Mouse (Mus musculus): ENCODE results near the gene Ica1. TPM values are rescaled to one million over a fixed set of nuclear protein-coding genes. Genes with fewer than 3 reads are reported as not detected.

The Ica1 gene
- total and polyA plus RNA-seq, 3 experiments: 0.36 TPM; not detected in 2

GRCm38 (mm10) chr6:8665786-8666185 lies 112.5 kb downstream of the Ica1 start:
- Histone ChIP-seq H3K27ac (ENCODE audit: control insufficient read depth, low read depth, low read length) (no peak overlapping the region), H3K36me3 (ENCODE audit: control insufficient read depth in 1 of 2, insufficient read depth in 2 of 2, low read length in 2 of 2) (no peaks in the 10 kb centered on the region), H3K9me3 (replicated peaks; ENCODE audit: insufficient read depth, low read length) (no peaks in the 10 kb centered on the region), H3K4me3 (ENCODE audit: control insufficient read depth in 1 of 2, insufficient read depth in 1 of 2, low read depth in 2 of 2, low read length in 2 of 2) (no peak overlapping the region), H3K27me3 (ENCODE audit: control insufficient read depth in 1 of 2, insufficient read depth in 2 of 2, low read length in 2 of 2) (no peaks in the 10 kb centered on the region; a peak in 3 of 4 replicates), H3K9ac (ENCODE audit: control insufficient read depth, low read depth, low read length, poor library complexity, severe bottlenecking) (no peak overlapping the region), H3K79me2 (ENCODE audit: control insufficient read depth, insufficient read depth, low read length, poor library complexity) (no peaks in the 10 kb centered on the region), H3K4me1 (ENCODE audit: control insufficient read depth in 1 of 2, insufficient read depth in 2 of 2, low read length in 2 of 2) (no peaks in the 10 kb centered on the region)
- no peak for TF ChIP-seq TBP (IDR thresholded peaks at IDR 0.05; ENCODE audit: low read depth, low read length)
- TF ChIP-seq CHD1 (IDR thresholded peaks at IDR 0.05; ENCODE audit: low read depth, low read length): no peak
- TF ChIP-seq JUND (IDR thresholded peaks at IDR 0.05; ENCODE audit: low read depth, low read length): no peak
- no peak for TF ChIP-seq POLR2AphosphoS2 (IDR thresholded peaks at IDR 0.05; ENCODE audit: low read length)
- no peak for TF ChIP-seq MAFK (IDR thresholded peaks at IDR 0.05; ENCODE audit: borderline replicate concordance, low read depth, low read length)
- no peak for TF ChIP-seq ELF1 (IDR thresholded peaks at IDR 0.05; ENCODE audit: low read depth, low read length)
- no peak for TF ChIP-seq GABPA (IDR thresholded peaks at IDR 0.05; ENCODE audit: low read depth, low read length)
- no peak for TF ChIP-seq ETS1 (IDR thresholded peaks at IDR 0.05; ENCODE audit: low read depth, low read length)
- TF ChIP-seq MYB (IDR thresholded peaks at IDR 0.05; ENCODE audit: low read depth, low read length): no peak
- TF ChIP-seq POLR2A (IDR thresholded peaks at IDR 0.05; ENCODE audit: control insufficient read depth in 1 of 2, insufficient read depth in 1 of 2, low read depth in 1 of 2, low read length in 2 of 2, poor library complexity in 1 of 2): no peak
- TF ChIP-seq CHD2 (IDR thresholded peaks at IDR 0.05; ENCODE audit: low read length): no peak
- TF ChIP-seq ZC3H11A (IDR thresholded peaks at IDR 0.05; ENCODE audit: low read depth, low read length): no peak
- DNase-seq (ENCODE audit: low read depth, low spot score): no peak

DNA sequence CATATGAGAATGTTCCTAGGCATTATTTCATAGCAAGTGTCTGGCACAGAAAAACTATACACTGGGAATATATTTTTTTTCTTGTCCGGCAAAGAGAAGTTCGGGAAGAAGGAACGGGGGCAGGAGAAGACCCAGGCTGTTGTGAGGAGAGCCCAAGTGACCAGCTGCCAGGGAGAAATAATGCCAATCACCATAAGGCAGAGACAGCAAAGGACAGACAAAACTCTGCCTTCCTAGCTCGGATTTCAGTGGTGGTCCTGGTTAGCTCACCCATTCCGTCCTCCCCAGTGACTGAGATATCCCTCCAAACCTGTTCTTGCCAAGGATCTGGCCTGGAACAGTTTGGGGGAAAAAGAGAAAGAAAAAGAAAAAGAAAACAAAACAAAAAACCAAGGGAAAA lies 113.3 kb downstream of the Ica1 start:
- no peaks in the 10 kb centered on the region for H3K79me2 ChIP-seq (ENCODE audit: control insufficient read depth, insufficient read depth, low read length, poor library complexity)
- no peak overlapping the region for H3K9ac ChIP-seq (ENCODE audit: control insufficient read depth, low read depth, low read length, poor library complexity, severe bottlenecking)
- TF ChIP-seq POLR2AphosphoS2 (IDR thresholded peaks at IDR 0.05; ENCODE audit: low read length): no peak
- no peak for TF ChIP-seq BHLHE40 (IDR thresholded peaks at IDR 0.05; ENCODE audit: borderline replicate concordance, low read depth, low read length)
- TF ChIP-seq E2F4 (IDR thresholded peaks at IDR 0.05; ENCODE audit: borderline replicate concordance, low read depth, low read length): no peak
- no peak for DNase-seq (ENCODE audit: low read depth, low spot score)
- no peak overlapping the region for H3K4me3 ChIP-seq (ENCODE audit: control insufficient read depth in 1 of 2, insufficient read depth in 1 of 2, low read depth in 2 of 2, low read length in 2 of 2)
- no peak overlapping the region for H3K27ac ChIP-seq (ENCODE audit: control insufficient read depth, low read depth, low read length)
- no peaks in the 10 kb centered on the region for H3K9me3 ChIP-seq (replicated peaks; ENCODE audit: insufficient read depth, low read length)
- H3K27me3 ChIP-seq (ENCODE audit: control insufficient read depth in 1 of 2, insufficient read depth in 2 of 2, low read length in 2 of 2): no peaks in the 10 kb centered on the region; a peak in 3 of 4 replicates
- H3K4me1 ChIP-seq (ENCODE audit: control insufficient read depth in 1 of 2, insufficient read depth in 2 of 2, low read length in 2 of 2): no peaks in the 10 kb centered on the region
- H3K36me3 ChIP-seq (ENCODE audit: control insufficient read depth in 1 of 2, insufficient read depth in 2 of 2, low read length in 2 of 2): no peaks in the 10 kb centered on the region

- H3K9me3 ChIP-seq (replicated peaks; ENCODE audit: insufficient read depth, low read length): no peaks in the 10 kb centered on the region
- no peaks in the 10 kb centered on the region; a peak in 4 of 4 replicates for H3K27me3 ChIP-seq (ENCODE audit: control insufficient read depth in 1 of 2, insufficient read depth in 2 of 2, low read length in 2 of 2)
- H3K79me2 ChIP-seq (ENCODE audit: control insufficient read depth, insufficient read depth, low read length, poor library complexity): no peaks in the 10 kb centered on the region
- DNase-seq (ENCODE audit: low read depth, low spot score): no peak
- H3K4me1 ChIP-seq (ENCODE audit: control insufficient read depth in 1 of 2, insufficient read depth in 2 of 2, low read length in 2 of 2): no peaks in the 10 kb centered on the region
- H3K9ac ChIP-seq (ENCODE audit: control insufficient read depth, low read depth, low read length, poor library complexity, severe bottlenecking): no peak overlapping the region
- H3K27ac ChIP-seq (ENCODE audit: control insufficient read depth, low read depth, low read length): no peak overlapping the region
- no peaks in the 10 kb centered on the region for H3K36me3 ChIP-seq (ENCODE audit: control insufficient read depth in 1 of 2, insufficient read depth in 2 of 2, low read length in 2 of 2)
- no peak overlapping the region for H3K4me3 ChIP-seq (ENCODE audit: control insufficient read depth in 1 of 2, insufficient read depth in 1 of 2, low read depth in 2 of 2, low read length in 2 of 2)
- TF ChIP-seq POLR2A (IDR thresholded peaks at IDR 0.05; ENCODE audit: control insufficient read depth in 1 of 2, insufficient read depth in 1 of 2, low read depth in 1 of 2, low read length in 2 of 2, poor library complexity in 1 of 2) (no peak), NELFE (IDR thresholded peaks at IDR 0.05; ENCODE audit: low read depth, low read length) (no peak), UBTF (IDR thresholded peaks at IDR 0.05; ENCODE audit: borderline replicate concordance, insufficient read depth, low read depth, low read length) (no peak), CHD2 (IDR thresholded peaks at IDR 0.05; ENCODE audit: low read length) (no peak), ZNF384 (IDR thresholded peaks at IDR 0.05; ENCODE audit: low read depth, low read length) (no peak), JUND (IDR thresholded peaks at IDR 0.05; ENCODE audit: low read depth, low read length) (no peak), RCOR1 (IDR thresholded peaks at IDR 0.05; ENCODE audit: low read depth, low read length) (no peak), ELF1 (IDR thresholded peaks at IDR 0.05; ENCODE audit: low read depth, low read length) (no peak), MEF2A (IDR thresholded peaks at IDR 0.05; ENCODE audit: extremely low read depth, insufficient replicate concordance, low read depth, low read length, poor library complexity, severe bottlenecking) (no peak), MAX (IDR thresholded peaks at IDR 0.05; ENCODE audit: low read length) (no peak), POLR2AphosphoS5 (IDR thresholded peaks at IDR 0.05; ENCODE audit: borderline replicate concordance, low read depth, low read length) (no peak), ZC3H11A (IDR thresholded peaks at IDR 0.05; ENCODE audit: low read depth, low read length) (no peak), MYC (IDR thresholded peaks at IDR 0.05; ENCODE audit: low read depth, low read length) (no peak), E2F4 (IDR thresholded peaks at IDR 0.05; ENCODE audit: borderline replicate concordance, low read depth, low read length) (no peak), HCFC1 (IDR thresholded peaks at IDR 0.05; ENCODE audit: low read depth, low read length) (no peak), RAD21 (IDR thresholded peaks at IDR 0.05; ENCODE audit: low read depth, low read length) (no peak), TBP (IDR thresholded peaks at IDR 0.05; ENCODE audit: low read depth, low read length) (no peak), POLR2AphosphoS2 (IDR thresholded peaks at IDR 0.05; ENCODE audit: low read length) (no peak), GABPA (IDR thresholded peaks at IDR 0.05; ENCODE audit: low read depth, low read length) (no peak)
Measured at GRCm38 (mm10) chr6:8663092-8663740, 115.1 kb downstream of the Ica1 start.
